In the genomic region with DNA sequence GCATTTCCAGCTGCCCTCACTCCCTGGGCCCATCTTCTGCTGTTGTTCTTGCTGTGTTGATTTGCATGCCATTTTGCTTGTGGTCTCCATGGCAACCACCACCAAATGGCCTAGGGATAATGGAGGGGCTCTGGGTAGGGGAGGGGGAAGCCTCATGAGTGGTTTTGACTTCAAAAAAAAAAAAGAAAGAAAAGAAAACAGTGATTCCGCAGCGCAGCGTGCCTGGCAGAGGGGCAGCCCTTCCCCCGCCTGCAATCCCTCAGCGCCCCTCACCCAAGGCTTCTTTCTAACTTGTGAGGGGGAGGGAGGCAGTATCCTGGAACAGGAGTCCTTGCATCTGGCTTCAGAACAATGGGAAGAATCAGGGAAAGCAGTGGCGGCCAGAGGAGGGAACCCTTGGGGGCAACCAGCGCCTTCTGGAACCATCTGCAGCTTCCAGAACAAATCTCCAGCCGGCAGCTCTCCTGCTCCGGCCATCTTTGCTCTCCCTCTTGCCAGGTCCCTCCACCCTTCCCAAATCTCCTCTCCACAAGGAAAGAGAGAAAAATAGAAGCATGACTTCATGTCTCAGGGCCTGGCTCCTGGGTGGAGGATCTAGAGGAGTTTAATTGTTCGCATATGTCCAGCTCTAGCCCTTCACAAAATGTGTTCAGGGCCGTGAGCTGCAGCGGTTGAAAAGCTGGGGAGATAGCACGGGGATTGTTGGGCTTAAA, we compare ENCODE assay signal across 9 mouse cellular contexts. TPM values are rescaled to one million over a fixed set of nuclear protein-coding genes. Genes with fewer than 3 reads are reported as not detected.
DNase-seq lines count a peak whose midpoint lies in the region; ATAC-seq and TF ChIP-seq lines count a peak whose summit lies in the region.
"Had no signal": no experiment of that assay in that cellular context is flagged by ENCODE, and none has a peak within 500 bp of the region (broad histone marks: within the 10 kb centered on the region; RNA-seq: fewer than 3 reads in every experiment).

No protein-coding gene starts in this region.

- H3K27me3 ChIP-seq in CH12.LX (replicated peaks), result no peaks in the 10 kb centered on the region
- no peaks in the 10 kb centered on the region for H3K27me3 ChIP-seq in embryonic facial prominence, embryonic 11.5 days (ENCODE audit: control insufficient read depth, insufficient read depth, low read length)
- H3K27me3 ChIP-seq in heart, embryonic 11.5 days (ENCODE audit: control insufficient read depth, insufficient read depth, low read length), result no peaks in the 10 kb centered on the region

- H3K27ac ChIP-seq in CH12.LX (ENCODE audit: insufficient read depth, low read depth), result no peak overlapping the region
- peak overlapping the region; percentile 96 for H3K27ac ChIP-seq in embryonic facial prominence, embryonic 11.5 days (replicated peaks; ENCODE audit: low read depth, low read length)
- H3K27ac ChIP-seq in heart, embryonic 11.5 days (ENCODE audit: low read depth, low read length), result peak overlapping the region; percentile 46
- H3K27ac ChIP-seq in olfactory bulb, adult 2 months (ENCODE audit: insufficient read depth, low read depth, low read length), result peak overlapping the region; percentile 85

- WGBS in embryonic facial prominence, embryonic 11.5 days, result 4% methylated on average over 13 of the region's 13 CpGs
- WGBS in heart, embryonic 11.5 days (ENCODE audit: insufficient replicate concordance), result 9% methylated on average over 13 of the region's 13 CpGs
- WGBS in olfactory bulb, adult 2 months, result 18% methylated on average over 13 of the region's 13 CpGs

- no peak for TF ChIP-seq RAD21 in CH12.LX (IDR thresholded peaks at IDR 0.05; ENCODE audit: low read depth, low read length)

- no peak for TF ChIP-seq EP300 in CH12.LX (IDR thresholded peaks at IDR 0.05; ENCODE audit: low read length)

- no peak for TF ChIP-seq POLR2A in CH12.LX (IDR thresholded peaks at IDR 0.05; ENCODE audit: low read depth, low read length)
- no peak for TF ChIP-seq POLR2A in olfactory bulb, adult 2 months (IDR thresholded peaks at IDR 0.05; ENCODE audit: insufficient read depth, low read depth, low read length)

- DNase-seq in CH12.LX (ENCODE audit: extremely low read depth) (peak; percentile 57), MN1 (ENCODE audit: low spot score) (peak; percentile 85)
- DNase-seq in embryonic facial prominence, embryonic 11.5 days (ENCODE audit: low spot score), result peak; percentile 85
- DNase-seq in layer of hippocampus, postnatal 14 days (ENCODE audit: low spot score in 2 of 2), result peak; percentile 59 to 77
- DNase-seq in spleen, adult 18-20 months, result no peak
- no peak for DNase-seq in thymus, postnatal 0 days (ENCODE audit: low spot score)

- no peak overlapping the region for H3K4me3 ChIP-seq in CH12.LX (replicated peaks in 1 of 3; ENCODE audit: low read depth in 2 of 3, low read length in 2 of 3, poor library complexity in 1 of 3)
- H3K4me3 ChIP-seq in embryonic facial prominence, embryonic 11.5 days (ENCODE audit: low read depth, low read length), result no peak overlapping the region
- H3K4me3 ChIP-seq in heart, embryonic 11.5 days (ENCODE audit: low read depth, low read length), result no peak overlapping the region
- H3K4me3 ChIP-seq in olfactory bulb, adult 2 months (ENCODE audit: insufficient read depth, low read depth, low read length), result no peak overlapping the region

- H3K36me3 ChIP-seq in CH12.LX (replicated peaks in 1 of 2; ENCODE audit: control insufficient read depth in 1 of 2, insufficient read depth in 1 of 2, low read length in 1 of 2), result peaks cover 0 to 5% of the 10 kb centered on the region in 2 experiments
- no peaks in the 10 kb centered on the region for H3K36me3 ChIP-seq in embryonic facial prominence, embryonic 11.5 days (replicated peaks; ENCODE audit: control insufficient read depth, insufficient read depth, low read depth, low read length)
- no peaks in the 10 kb centered on the region for H3K36me3 ChIP-seq in heart, embryonic 11.5 days (ENCODE audit: control insufficient read depth, insufficient read depth, low read length)

- dilution Hi-C loops in CH12.LX (cut with MboI; ENCODE audit: extremely low pct_ligation_motif_present, extremely low pct_unique_long_range_greater_than_20kb, low sequenced_read_pairs), result no loop called here

- TF ChIP-seq CTCF in CH12.LX (conservative IDR thresholded peaks at IDR 0.05 in 1 of 2, IDR thresholded peaks at IDR 0.05 in 1 of 2; ENCODE audit: low read depth in 2 of 2, low read length in 2 of 2), result no peak
- TF ChIP-seq CTCF in olfactory bulb, adult 2 months (IDR thresholded peaks at IDR 0.05; ENCODE audit: insufficient read depth, low read depth, low read length), result no peak

- H3K4me2 ChIP-seq in CH12.LX (ENCODE audit: insufficient read depth, low read depth, poor library complexity, severe bottlenecking), result no peak overlapping the region
- peak overlapping the region; percentile 35 for H3K4me2 ChIP-seq in embryonic facial prominence, embryonic 11.5 days (ENCODE audit: low read depth, low read length)
- peak overlapping the region; percentile 47 for H3K4me2 ChIP-seq in heart, embryonic 11.5 days

- H3K9ac ChIP-seq in CH12.LX (ENCODE audit: insufficient read depth, low read depth), result no peak overlapping the region
- H3K9ac ChIP-seq in embryonic facial prominence, embryonic 11.5 days (replicated peaks; ENCODE audit: low read length), result peak overlapping the region; percentile 34
- peak overlapping the region; percentile 46; the same call in 1 of the 2 replicates for H3K9ac ChIP-seq in heart, embryonic 11.5 days (ENCODE audit: low read depth, low read length)

- H3K9me3 ChIP-seq in CH12.LX (replicated peaks; ENCODE audit: low read length), result peaks cover 23% of the 10 kb centered on the region
- no peaks in the 10 kb centered on the region for H3K9me3 ChIP-seq in embryonic facial prominence, embryonic 11.5 days (replicated peaks; ENCODE audit: control insufficient read depth, low read length)
- H3K9me3 ChIP-seq in heart, embryonic 11.5 days (replicated peaks; ENCODE audit: control insufficient read depth, low read length), result no peaks in the 10 kb centered on the region; the same call in 1 of the 2 replicates

- no peaks in the 10 kb centered on the region for H3K79me2 ChIP-seq in CH12.LX (replicated peaks; ENCODE audit: control insufficient read depth, extremely low read depth, insufficient read depth, poor library complexity, severe bottlenecking)

- in situ Hi-C loops in CH12.LX (cut with MboI; ENCODE audit: low pct_ligation_motif_present, low pct_unique_long_range_greater_than_20kb, low sequenced_read_pairs), result loop anchor here (5.0 to 10.0 kb wide), 4 partner anchors 52 to 346 kb away; partner anchors contain the start of genes Afmid and Tk1

- ATAC-seq in embryonic facial prominence, embryonic 11.5 days (replicated peaks; ENCODE audit: insufficient number of reproducible peaks, low FRiP score, low TSS enrichment, low read depth), result peak; percentile 47
- no peak for ATAC-seq in heart, embryonic 11.5 days (replicated peaks; ENCODE audit: insufficient number of reproducible peaks, low FRiP score, low TSS enrichment)

- H3K4me1 ChIP-seq in CH12.LX (ENCODE audit: control insufficient read depth in 1 of 2, insufficient read depth in 2 of 2), result peaks cover 27 to 80% of the 10 kb centered on the region in 2 experiments
- peaks cover 20% of the 10 kb centered on the region; the same call in 1 of the 2 replicates for H3K4me1 ChIP-seq in embryonic facial prominence, embryonic 11.5 days (ENCODE audit: control insufficient read depth, insufficient read depth, low read length)
- peaks cover 22% of the 10 kb centered on the region for H3K4me1 ChIP-seq in heart, embryonic 11.5 days (ENCODE audit: control insufficient read depth, insufficient read depth, low read length)
- peaks cover 50% of the 10 kb centered on the region for H3K4me1 ChIP-seq in olfactory bulb, adult 2 months (ENCODE audit: control insufficient read depth, insufficient read depth, low read length)

TF ChIP-seq in CH12.LX, 34 proteins besides CTCF, POLR2A, EP300 and RAD21:
- TF ChIP-seq MAZ (IDR thresholded peaks at IDR 0.05; ENCODE audit: low read depth, low read length), result 0 out of 2 replicates have a peak, but pooled peaks have one; percentile 23
- TF ChIP-seq GABPA (IDR thresholded peaks at IDR 0.05; ENCODE audit: insufficient replicate concordance, low read depth, low read length), result no peak
- TF ChIP-seq MAFK (IDR thresholded peaks at IDR 0.05; ENCODE audit: insufficient replicate concordance, low read length), result no peak
- TF ChIP-seq RCOR1 (conservative IDR thresholded peaks at IDR 0.05; ENCODE audit: low read depth, low read length), result no peak
- no peak for TF ChIP-seq HCFC1 (IDR thresholded peaks at IDR 0.05; ENCODE audit: low read depth, low read length)
- TF ChIP-seq ZNF384 (IDR thresholded peaks at IDR 0.05; ENCODE audit: low read depth, low read length), result 0 out of 2 replicates have a peak, but pooled peaks have one; percentile 18
- peak; percentile 65 for TF ChIP-seq CHD2 (IDR thresholded peaks at IDR 0.05; ENCODE audit: low read length)

RNA-seq across cellular contexts. Expression of gene Gm11733, which starts 5.0 kb away (rescaled TPM):
- total RNA-seq in CH12.LX (2012; rRNA removed), result 0.08 TPM in 1 of 2 replicates, not detected in the other
- total RNA-seq in CH12.LX (2014; rRNA removed), result 0.12 TPM in 1 of 2 replicates, not detected in the other
- polyA plus RNA-seq in CH12.LX (2012; ENCODE audit: insufficient read length, low read depth), result 0.10 TPM in 1 of 2 replicates, not detected in the other
- polyA plus RNA-seq in embryonic facial prominence, embryonic 11.5 days (2014; fragmentation: Nextera tagmentation; extraction: Ambion mirVana), result 0.17 and 0.18 TPM in 2 replicates
- 0.13 TPM in 1 of 2 replicates, not detected in the other for polyA plus RNA-seq in heart, embryonic 11.5 days (2014; fragmentation: Nextera tagmentation; extraction: Ambion mirVana)
- total RNA-seq in layer of hippocampus, postnatal 14 days (2021), result not detected
- polyA plus RNA-seq in olfactory bulb, adult 2 months (2012; ENCODE audit: insufficient read depth, insufficient read length, low replicate concordance, missing spikeins), result not detected in 2 replicates
- not detected in 2 replicates for polyA plus RNA-seq in thymus, postnatal 0 days (2015; fragmentation: Nextera tagmentation; extraction: Ambion mirVana)
- total RNA-seq: common myeloid progenitor, adult 5-6 weeks had no signal

Comparison
In these comparisons a context has a peak if more than half of its experiments do, and no peak if none do; other contexts are left out.
1. DNase-seq: peak in CH12.LX (single experiment), MN1 (single experiment), embryonic facial prominence, embryonic 11.5 days (single experiment) and layer of hippocampus, postnatal 14 days (2 of 2); none in spleen, adult 18-20 months (0 of 2) and thymus, postnatal 0 days (single experiment).